Mouse (Mus musculus): ENCODE results near the gene Lsm2.
"Not testable (repeated sequence)": the region's sequence is repeated elsewhere in the genome, so short reads cannot be mapped to it uniquely, and the experiment has no call there.

The Lsm2 gene

GRCm38 (mm10) chr17:34981690-34982180, at the start of gene Lsm2:
Gene Lsm2 (plus strand): TSS chr17:34981862.
- peak; percentile 93 for DNase-seq (ENCODE audit: extremely low read depth, insufficient read length, low spot score)

GRCm38 (mm10) chr17:34932287-34932686, 49.4 kb upstream of the Lsm2 start:
- DNase-seq (ENCODE audit: extremely low read depth, insufficient read length, low spot score) = no peak

- no peak for DNase-seq (ENCODE audit: extremely low read depth, insufficient read length, low spot score)
Measured at GRCm38 (mm10) chr17:34934031-34934430, 47.6 kb upstream of the Lsm2 start.

GRCm38 (mm10) chr17:34934830-34935229, 46.8 kb upstream of the Lsm2 start:
- DNase-seq (ENCODE audit: extremely low read depth, insufficient read length, low spot score) = no peak

- no peak for DNase-seq (ENCODE audit: extremely low read depth, insufficient read length, low spot score)
Measured at GRCm38 (mm10) chr17:34937960-34938505, 43.6 kb upstream of the Lsm2 start.

- no peak for DNase-seq (ENCODE audit: extremely low read depth, insufficient read length, low spot score)
Measured at GRCm38 (mm10) chr17:34941344-34942041, 40.2 kb upstream of the Lsm2 start.

- no peak for DNase-seq (ENCODE audit: extremely low read depth, insufficient read length, low spot score)
Measured at GRCm38 (mm10) chr17:34943128-34943815, 38.4 kb upstream of the Lsm2 start.

- DNase-seq (ENCODE audit: extremely low read depth, insufficient read length, low spot score) = no peak
Measured at GRCm38 (mm10) chr17:34944362-34944761, 37.3 kb upstream of the Lsm2 start.

GRCm38 (mm10) chr17:34946486-34947140, 35.0 kb upstream of the Lsm2 start:
- no peak for DNase-seq (ENCODE audit: extremely low read depth, insufficient read length, low spot score)

- DNase-seq (ENCODE audit: extremely low read depth, insufficient read length, low spot score) = no peak
Measured at GRCm38 (mm10) chr17:34947606-34948005, 34.1 kb upstream of the Lsm2 start.

GRCm38 (mm10) chr17:34948721-34949552, 32.7 kb upstream of the Lsm2 start:
- not testable (repeated sequence) for DNase-seq (ENCODE audit: extremely low read depth, insufficient read length, low spot score)

- DNase-seq (ENCODE audit: extremely low read depth, insufficient read length, low spot score) = no peak
Measured at GRCm38 (mm10) chr17:34949553-34949969, 32.1 kb upstream of the Lsm2 start.

GRCm38 (mm10) chr17:34950514-34951455, 30.9 kb upstream of the Lsm2 start:
- no peak for DNase-seq (ENCODE audit: extremely low read depth, insufficient read length, low spot score)

- no peak for DNase-seq (ENCODE audit: extremely low read depth, insufficient read length, low spot score)
Measured at GRCm38 (mm10) chr17:34951636-34952377, 29.9 kb upstream of the Lsm2 start.

GRCm38 (mm10) chr17:34952378-34953040, 29.2 kb upstream of the Lsm2 start:
- peak; percentile 81 for DNase-seq (ENCODE audit: extremely low read depth, insufficient read length, low spot score)

GRCm38 (mm10) chr17:34953258-34953657, 28.4 kb upstream of the Lsm2 start:
- DNase-seq (ENCODE audit: extremely low read depth, insufficient read length, low spot score) = no peak

GRCm38 (mm10) chr17:34953904-34954303, 27.8 kb upstream of the Lsm2 start:
- no peak for DNase-seq (ENCODE audit: extremely low read depth, insufficient read length, low spot score)

GRCm38 (mm10) chr17:34954831-34955230, 26.8 kb upstream of the Lsm2 start:
- no peak for DNase-seq (ENCODE audit: extremely low read depth, insufficient read length, low spot score)
